Mouse (Mus musculus) CH12.LX (cell line): ENCODE data around the gene Polk. TPM values are rescaled to one million over a fixed set of nuclear protein-coding genes. Genes with fewer than 3 reads are reported as not detected.

Experiments
- DNase-seq: peaks from one replicate; pipeline ENCODE4 v3.0.0-alpha.2; 2013; ENCODE audit errors: extremely low read depth
- H3K27ac ChIP-seq: 2 replicates; pipeline ENCODE4 v1.5.1; 2012; ENCODE audit warnings: low read depth, mild to moderate bottlenecking, control low read depth, moderate library complexity; ENCODE audit not compliant: insufficient read depth
- H3K27me3 ChIP-seq: replicated peaks from 2 replicates; pipeline ENCODE3; 2012; ENCODE audit warnings: inconsistent platforms
- H3K36me3 ChIP-seq, 2 experiments: replicated peaks in 1 of 2; 2 replicates each; pipeline versions ENCODE3 to v1.6.1; 2012; ENCODE audit warnings: inconsistent platforms in 1 of 2, low read length in 1 of 2, mild to moderate bottlenecking in 1 of 2, mixed read lengths in 1 of 2, moderate library complexity in 1 of 2; ENCODE audit not compliant: control insufficient read depth in 1 of 2, insufficient read depth in 1 of 2
- H3K4me1 ChIP-seq, 2 experiments: 2 replicates each; pipeline ENCODE4 v1.6.1; 2012; ENCODE audit warnings: inconsistent platforms in 1 of 2, moderate library complexity in 1 of 2; ENCODE audit not compliant: insufficient read depth in 2 of 2, control insufficient read depth in 1 of 2
- H3K4me2 ChIP-seq: 2 replicates; pipeline ENCODE4 v1.6.1; 2012; ENCODE audit warnings: low read depth, mild to moderate bottlenecking, control low read depth; ENCODE audit not compliant: poor library complexity, insufficient read depth, severe bottlenecking
- H3K4me3 ChIP-seq, 3 experiments: fragments of 150-350 bp in 1 of 3; sonication (generic) in 1 of 3; replicated peaks in 1 of 3; 2 replicates each; pipeline versions ENCODE3 to v1.5.1; 2011 to 2012; ENCODE audit warnings: low read depth in 2 of 3, low read length in 2 of 3, mild to moderate bottlenecking in 2 of 3, moderate library complexity in 2 of 3, control low read depth in 1 of 3, improper control_type of control experiment in 1 of 3, inconsistent platforms in 1 of 3, mixed read lengths in 1 of 3; ENCODE audit not compliant: poor library complexity in 1 of 3
- H3K79me2 ChIP-seq: replicated peaks from 2 replicates; pipeline ENCODE4 v1.6.1; 2012; ENCODE audit warnings: mild to moderate bottlenecking, moderate library complexity; ENCODE audit not compliant: control insufficient read depth, poor library complexity, insufficient read depth, severe bottlenecking; ENCODE audit errors: extremely low read depth
- H3K9ac ChIP-seq: 2 replicates; pipeline ENCODE4 v1.6.1; 2012; ENCODE audit warnings: low read depth, mild to moderate bottlenecking, control low read depth, moderate library complexity; ENCODE audit not compliant: insufficient read depth
- H3K9me3 ChIP-seq: replicated peaks from 2 replicates; pipeline ENCODE3; 2012; ENCODE audit warnings: low read length, inconsistent platforms, mixed read lengths
- CHD2 ChIP-seq: IDR thresholded peaks from 2 replicates; pipeline ENCODE4 v1.6.1; 2011; ENCODE audit warnings: low read length, improper control_type of control experiment
- ELF1 ChIP-seq: IDR thresholded peaks from 2 replicates; pipeline ENCODE4 v1.6.1; 2014; ENCODE audit warnings: low read depth, mild to moderate bottlenecking, inconsistent platforms, low read length, improper control_type of control experiment
- EP300 ChIP-seq: IDR thresholded peaks from 2 replicates; pipeline ENCODE4 v1.6.1; 2011; ENCODE audit warnings: low read length, improper control_type of control experiment
- ETS1 ChIP-seq: conservative IDR thresholded peaks from 2 replicates; pipeline ENCODE4 v1.6.1; 2012; ENCODE audit warnings: low read depth, mild to moderate bottlenecking, inconsistent platforms, low read length, improper control_type of control experiment, moderate library complexity
- GABPA ChIP-seq: IDR thresholded peaks from 2 replicates; pipeline ENCODE4 v1.6.1; 2012; ENCODE audit warnings: low read depth, low read length, improper control_type of control experiment, inconsistent platforms; ENCODE audit not compliant: insufficient replicate concordance
- HCFC1 ChIP-seq: IDR thresholded peaks from 2 replicates; pipeline ENCODE4 v1.6.1; 2012; ENCODE audit warnings: low read depth, mild to moderate bottlenecking, inconsistent platforms, low read length, improper control_type of control experiment
- IRF4 ChIP-seq: IDR thresholded peaks from 2 replicates; pipeline ENCODE4 v1.6.1; 2014; ENCODE audit warnings: low read depth, mild to moderate bottlenecking, inconsistent platforms, low read length, improper control_type of control experiment
- JUND ChIP-seq: conservative IDR thresholded peaks from 2 replicates; pipeline ENCODE4 v1.6.1; 2011; ENCODE audit warnings: low read depth, low read length, improper control_type of control experiment
- KAT2A ChIP-seq: IDR thresholded peaks from 2 replicates; pipeline ENCODE4 v1.6.1; 2012; ENCODE audit warnings: low read length, improper control_type of control experiment, inconsistent platforms; ENCODE audit not compliant: insufficient replicate concordance
- MXI1 ChIP-seq: IDR thresholded peaks from 2 replicates; pipeline ENCODE4 v1.6.1; 2011; ENCODE audit warnings: mild to moderate bottlenecking, low read depth, low read length, improper control_type of control experiment
- NELFE ChIP-seq: IDR thresholded peaks from 2 replicates; pipeline ENCODE4 v1.6.1; 2011; ENCODE audit warnings: low read depth, low read length, improper control_type of control experiment
- NRF1 ChIP-seq: IDR thresholded peaks from 2 replicates; pipeline ENCODE4 v1.6.1; 2014; ENCODE audit warnings: low read depth, mild to moderate bottlenecking, inconsistent platforms, low read length, improper control_type of control experiment, moderate library complexity
- POLR2A ChIP-seq: IDR thresholded peaks from 2 replicates; pipeline ENCODE4 v1.6.1; 2011; ENCODE audit warnings: low read depth, mild to moderate bottlenecking, improper control_type of control experiment, low read length
- ZKSCAN1 ChIP-seq: IDR thresholded peaks from 2 replicates; pipeline ENCODE4 v1.6.1; 2012; ENCODE audit warnings: low read depth, inconsistent platforms, low read length, improper control_type of control experiment, borderline replicate concordance
- ZMIZ1 ChIP-seq: IDR thresholded peaks from 2 replicates; pipeline ENCODE4 v1.6.1; 2012; ENCODE audit warnings: low read depth, mild to moderate bottlenecking, inconsistent platforms, low read length, improper control_type of control experiment
- ZNF384 ChIP-seq: IDR thresholded peaks from 2 replicates; pipeline ENCODE4 v1.6.1; 2012; ENCODE audit warnings: low read depth, low read length, improper control_type of control experiment, inconsistent platforms
- dilution Hi-C: fragments of 300-500 bp; cut with MboI; formaldehyde crosslinking; loops from 2 replicates; pipeline ENCODE4 v1.14.3; 2020; ENCODE audit warnings: low sequenced_read_pairs; ENCODE audit not compliant: extremely low pct_unique_long_range_greater_than_20kb, extremely low pct_ligation_motif_present
- in situ Hi-C: fragments of 300-500 bp; cut with MboI; formaldehyde crosslinking; loops from 3 replicates; pipeline ENCODE4 v1.14.3; 2019; ENCODE audit warnings: low sequenced_read_pairs, low pct_ligation_motif_present, low pct_unique_long_range_greater_than_20kb, mixed read lengths
- polyA plus RNA-seq: library from polyadenylated mRNA; unstranded; fragments of >175 nt; gene quantifications from 2 replicates; pipeline ENCODE4 v1.2.1, GENCODE M21; 2012; ENCODE audit warnings: low read depth; ENCODE audit not compliant: insufficient read length
- total RNA-seq, 2 experiments: library from RNA; depleted of rRNA; stranded (reverse); fragments of 300-350 nt in 1 of 2; fragments of >200 nt in 1 of 2; gene quantifications; 2 replicates each; pipeline ENCODE4 v1.2.3; 2012 to 2014

Gene Polk
- total and polyA plus RNA-seq, 3 experiments = 10.4 to 12.9 (median 10.5) TPM

DNA sequence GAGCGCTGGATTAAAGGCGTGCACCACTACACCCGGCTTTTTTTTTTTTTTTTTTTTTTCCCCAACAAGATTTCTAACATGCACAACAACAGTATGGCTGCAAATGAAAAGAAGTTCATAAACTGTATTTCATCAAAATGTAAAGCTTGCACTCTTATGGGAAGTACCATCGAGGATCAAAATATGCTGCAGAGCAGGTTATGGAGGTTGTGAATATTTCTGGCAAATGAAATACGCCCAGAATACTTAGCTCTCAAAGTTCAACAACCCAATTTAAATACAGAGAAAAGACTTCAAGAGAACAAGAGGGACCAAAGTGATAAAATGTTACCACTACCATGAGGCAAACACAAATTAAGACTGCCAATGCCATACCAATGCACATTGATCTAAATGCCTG, 73.7 kb downstream of the Polk start:
- TF ChIP-seq IRF4 (no peak), NRF1 (no peak), KAT2A (no peak), POLR2A (no peak), NELFE (no peak), ZMIZ1 (no peak), ZKSCAN1 (no peak), EP300 (no peak)
- TF ChIP-seq, all 38 proteins: peak for 0
- no peak for DNase-seq
- Histone ChIP-seq H3K9ac (no peak overlapping the region), H3K27ac (no peak overlapping the region), H3K27me3 (no peaks in the 10 kb centered on the region), H3K4me1 (peaks cover 0 to 6% of the 10 kb centered on the region in 2 experiments; a peak in 2 of 4 replicates), H3K9me3 (no peaks in the 10 kb centered on the region), H3K36me3 (no peaks in the 10 kb centered on the region), H3K4me2 (no peak overlapping the region), H3K79me2 (no peaks in the 10 kb centered on the region), H3K4me3 (no peak overlapping the region)
- in situ Hi-C loops (no loop called here), dilution Hi-C loops (no loop called here)

DNA sequence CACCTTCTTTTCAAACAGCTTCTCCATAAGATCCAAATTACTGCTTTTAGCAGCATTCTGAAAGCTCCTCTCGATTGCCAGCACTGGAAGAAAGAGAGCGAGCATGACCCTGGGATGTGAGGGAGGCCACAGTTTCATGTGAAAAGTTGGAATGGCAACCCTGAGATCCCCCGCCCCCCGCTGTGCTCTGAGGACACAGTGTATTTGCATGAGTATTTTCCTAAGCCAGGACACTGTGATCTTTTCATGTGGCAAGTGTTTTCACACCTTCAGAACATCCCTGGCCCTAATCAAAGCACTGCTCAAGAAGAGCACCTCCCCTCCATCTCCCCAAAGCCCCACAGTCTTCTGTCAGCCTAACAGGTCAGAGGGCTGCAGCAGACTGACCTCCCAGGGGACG, 77.1 kb downstream of the Polk start:
- Histone ChIP-seq H3K79me2 (no peaks in the 10 kb centered on the region), H3K4me2 (no peak overlapping the region), H3K27me3 (no peaks in the 10 kb centered on the region), H3K4me3 (no peak overlapping the region), H3K9ac (no peak overlapping the region), H3K27ac (no peak overlapping the region), H3K9me3 (no peaks in the 10 kb centered on the region), H3K4me1 (peaks cover 0 to 6% of the 10 kb centered on the region in 2 experiments; a peak in 2 of 4 replicates), H3K36me3 (no peaks in the 10 kb centered on the region)
- TF ChIP-seq MXI1 (no peak), JUND (no peak), IRF4 (no peak)
- in situ Hi-C loops = no loop called here
- dilution Hi-C loops = no loop called here
- DNase-seq = peak; percentile 1

GRCm38 (mm10) chr13:96462644-96463043, 79.7 kb downstream of the Polk start:
- H3K4me2 ChIP-seq = no peak overlapping the region
- no peak overlapping the region for H3K4me3 ChIP-seq
- no peak for DNase-seq
- H3K9me3 ChIP-seq = no peaks in the 10 kb centered on the region
- in situ Hi-C loops (no loop called here), dilution Hi-C loops (no loop called here)
- no peak overlapping the region for H3K27ac ChIP-seq
- H3K9ac ChIP-seq = no peak overlapping the region
- TF ChIP-seq GABPA (no peak), HCFC1 (no peak), KAT2A (no peak), ZNF384 (no peak), CHD2 (no peak), ELF1 (no peak), ZMIZ1 (no peak), ETS1 (no peak)
- H3K79me2 ChIP-seq = no peaks in the 10 kb centered on the region
- peaks cover 0 to 6% of the 10 kb centered on the region in 2 experiments; a peak in 2 of 4 replicates for H3K4me1 ChIP-seq
- H3K36me3 ChIP-seq = no peaks in the 10 kb centered on the region
- H3K27me3 ChIP-seq = no peaks in the 10 kb centered on the region
